Mouse (Mus musculus) heart, adult 9 months (tissue): ENCODE measurements around the gene Fgfr2.
"Not testable (repeated sequence)": the region's sequence is repeated elsewhere in the genome, so short reads cannot be mapped to it uniquely, and the experiment has no call there.

Experiments
- DNase-seq, 2 experiments: peaks; one replicate each; pipeline ENCODE4 v3.0.0; 2022; ENCODE audit warnings: low spot score in 2 of 2

The Fgfr2 gene

GRCm38 (mm10) chr7:132449891-132450735 is 673.0 kb downstream of the Fgfr2 start:
- DNase-seq: no peak

- DNase-seq: no peak
These were observed 674.5 kb downstream of the Fgfr2 start for GRCm38 (mm10) chr7:132448511-132449154.

GRCm38 (mm10) chr7:132447558-132447957 is 675.6 kb downstream of the Fgfr2 start:
- no peak for DNase-seq

GRCm38 (mm10) chr7:132446841-132447240 is 676.3 kb downstream of the Fgfr2 start:
- no peak for DNase-seq

GRCm38 (mm10) chr7:132444221-132444620 is 678.9 kb downstream of the Fgfr2 start:
- DNase-seq: no peak

- no peak for DNase-seq
These were observed 679.4 kb downstream of the Fgfr2 start for GRCm38 (mm10) chr7:132443769-132444168.

GRCm38 (mm10) chr7:132443134-132443533 is 680.0 kb downstream of the Fgfr2 start:
- DNase-seq: no peak

GRCm38 (mm10) chr7:132442133-132442763 is 680.9 kb downstream of the Fgfr2 start:
- not testable (repeated sequence) for DNase-seq

- no peak for DNase-seq
These were observed 683.2 kb downstream of the Fgfr2 start for GRCm38 (mm10) chr7:132439916-132440315.

GRCm38 (mm10) chr7:132438060-132438459 is 685.1 kb downstream of the Fgfr2 start:
- no peak for DNase-seq

- DNase-seq: no peak
These were observed 685.7 kb downstream of the Fgfr2 start for GRCm38 (mm10) chr7:132437431-132437830.

GRCm38 (mm10) chr7:132435486-132436055 is 687.6 kb downstream of the Fgfr2 start:
- DNase-seq: peak in 1 of 2 experiments; percentile 34

- no peak for DNase-seq
These were observed 693.8 kb downstream of the Fgfr2 start for GRCm38 (mm10) chr7:132429324-132429723.

- no peak for DNase-seq
These were observed 694.8 kb downstream of the Fgfr2 start for GRCm38 (mm10) chr7:132428308-132428707.

GRCm38 (mm10) chr7:132426069-132426468 is 697.1 kb downstream of the Fgfr2 start:
- DNase-seq: no peak

- no peak for DNase-seq
These were observed 697.7 kb downstream of the Fgfr2 start for GRCm38 (mm10) chr7:132425364-132425999.

- DNase-seq: peak; percentile 39 to 70
These were observed 699.6 kb downstream of the Fgfr2 start for GRCm38 (mm10) chr7:132423570-132423969.

- DNase-seq: no peak
These were observed 703.5 kb downstream of the Fgfr2 start for GRCm38 (mm10) chr7:132419378-132420255.

- no peak for DNase-seq
These were observed 706.3 kb downstream of the Fgfr2 start for GRCm38 (mm10) chr7:132416866-132417265.

GRCm38 (mm10) chr7:132415866-132416265 is 707.3 kb downstream of the Fgfr2 start:
- DNase-seq: no peak

GRCm38 (mm10) chr7:132412520-132412919 is 710.6 kb downstream of the Fgfr2 start:
- no peak for DNase-seq
